Mouse (Mus musculus) kidney, adult 2 months (tissue): ENCODE results near the gene Lats2. TPM values are rescaled to one million over a fixed set of nuclear protein-coding genes. Genes with fewer than 3 reads are reported as not detected.

ENCODE experiments used
- DNase-seq: peaks from one replicate; pipeline ENCODE4 v3.0.0; 2021
- H3K27ac ChIP-seq: fragments of 200-500 bp; 2 replicates; pipeline ENCODE4 v1.5.1; 2012; ENCODE audit warnings: low read depth, low read length, control low read depth, inconsistent platforms; ENCODE audit not compliant: insufficient read depth
- H3K27me3 ChIP-seq: fragments of 200-500 bp; replicated peaks from 2 replicates; pipeline ENCODE4 v1.6.1; 2012; ENCODE audit warnings: mild to moderate bottlenecking, moderate library complexity, low read length, inconsistent platforms; ENCODE audit not compliant: control insufficient read depth, insufficient read depth
- H3K36me3 ChIP-seq: fragments of 200-500 bp; 2 replicates; pipeline ENCODE4 v1.6.1; 2012; ENCODE audit warnings: mild to moderate bottlenecking, moderate library complexity, low read length, inconsistent platforms; ENCODE audit not compliant: control insufficient read depth, insufficient read depth
- H3K4me1 ChIP-seq: fragments of 200-500 bp; 2 replicates; pipeline ENCODE4 v1.6.1; 2011; ENCODE audit warnings: low read length; ENCODE audit not compliant: control insufficient read depth, insufficient read depth
- H3K4me3 ChIP-seq: fragments of 200-500 bp; 2 replicates; pipeline ENCODE4 v1.5.1; 2011; ENCODE audit warnings: mild to moderate bottlenecking, low read depth, low read length, control low read depth; ENCODE audit not compliant: insufficient read depth
- CTCF ChIP-seq: fragments of 200-500 bp; conservative IDR thresholded peaks from 2 replicates; pipeline ENCODE4 v1.5.1; 2011; ENCODE audit warnings: low read depth, mild to moderate bottlenecking, control low read depth, low read length, moderate library complexity, mixed read lengths; ENCODE audit not compliant: insufficient read depth, insufficient read length
- POLR2A ChIP-seq: fragments of 200-500 bp; IDR thresholded peaks from one replicate; pipeline ENCODE4 v1.6.1; 2011; ENCODE audit warnings: low read depth, low read length, control low read depth
- WGBS: fragments of 180-500 bp; shearing (Covaris S2); methylation state at CpG from one replicate; pipeline ENCODE4 v1.1.7; 2018; 5-methylcytosine and 5-hydroxymethylcytosine counted together
- polyA plus RNA-seq: library from polyadenylated mRNA; depleted of rRNA; stranded (reverse); fragments of >200 nt; gene quantifications from 2 replicates; pipeline ENCODE4 v1.2.3, GENCODE M21; 2012

Gene Lats2
- polyA plus RNA-seq, 1 experiment: 31.1 TPM

DNA sequence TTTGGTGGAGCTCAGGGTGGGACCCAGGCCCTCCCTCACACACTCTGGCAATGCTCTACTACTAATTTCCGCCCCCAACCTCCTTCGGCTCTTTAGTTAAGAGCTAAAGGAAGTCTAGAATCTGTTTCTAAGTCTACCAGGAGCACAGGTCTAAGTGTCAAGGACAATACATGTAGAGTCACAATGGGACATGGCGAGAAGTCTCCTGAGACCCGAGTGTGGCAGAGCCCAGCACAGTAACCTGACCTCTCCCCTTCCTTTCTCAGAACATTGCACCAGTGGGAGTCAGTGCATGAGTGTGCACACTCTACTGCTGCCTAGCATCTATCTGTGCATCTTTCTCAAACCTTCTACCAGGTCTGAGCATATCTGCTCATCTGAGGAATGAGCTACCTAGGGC is 52.4 kb downstream of the Lats2 start:
- no peaks in the 10 kb centered on the region for H3K4me1 ChIP-seq
- TF ChIP-seq POLR2A (no peak), CTCF (no peak)
- H3K27ac ChIP-seq: no peak overlapping the region
- 68% methylated on average over 4 of the region's 4 CpGs for WGBS
- DNase-seq: peak; percentile 46
- no peaks in the 10 kb centered on the region for H3K27me3 ChIP-seq
- H3K4me3 ChIP-seq: no peak overlapping the region
- no peaks in the 10 kb centered on the region for H3K36me3 ChIP-seq

DNA sequence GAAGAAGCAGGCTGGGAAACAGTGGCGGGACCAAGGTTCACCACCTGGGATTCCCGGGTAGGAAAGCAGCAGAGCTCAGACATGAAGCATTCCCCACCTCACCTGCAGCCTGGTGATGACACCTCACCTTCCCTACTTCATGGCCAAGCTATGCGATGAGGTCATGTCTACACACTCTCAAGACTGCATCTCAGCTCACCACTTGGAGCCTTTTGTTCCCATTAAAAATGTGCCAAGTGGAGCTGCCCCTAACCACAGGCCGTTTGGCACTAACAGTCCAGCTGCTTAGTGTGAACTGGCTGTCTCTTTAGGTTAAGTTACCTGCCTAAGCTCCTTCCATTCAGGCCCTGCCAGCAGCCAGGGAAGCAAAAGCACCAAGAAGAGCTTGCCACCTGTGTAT is 53.1 kb downstream of the Lats2 start:
- Histone ChIP-seq H3K27me3 (no peaks in the 10 kb centered on the region), H3K4me1 (no peaks in the 10 kb centered on the region), H3K27ac (no peak overlapping the region), H3K4me3 (no peak overlapping the region), H3K36me3 (no peaks in the 10 kb centered on the region)
- no peak for TF ChIP-seq POLR2A
- no peak for TF ChIP-seq CTCF
- DNase-seq: no peak
- WGBS: 69% methylated on average over 4 of the region's 4 CpGs

DNA sequence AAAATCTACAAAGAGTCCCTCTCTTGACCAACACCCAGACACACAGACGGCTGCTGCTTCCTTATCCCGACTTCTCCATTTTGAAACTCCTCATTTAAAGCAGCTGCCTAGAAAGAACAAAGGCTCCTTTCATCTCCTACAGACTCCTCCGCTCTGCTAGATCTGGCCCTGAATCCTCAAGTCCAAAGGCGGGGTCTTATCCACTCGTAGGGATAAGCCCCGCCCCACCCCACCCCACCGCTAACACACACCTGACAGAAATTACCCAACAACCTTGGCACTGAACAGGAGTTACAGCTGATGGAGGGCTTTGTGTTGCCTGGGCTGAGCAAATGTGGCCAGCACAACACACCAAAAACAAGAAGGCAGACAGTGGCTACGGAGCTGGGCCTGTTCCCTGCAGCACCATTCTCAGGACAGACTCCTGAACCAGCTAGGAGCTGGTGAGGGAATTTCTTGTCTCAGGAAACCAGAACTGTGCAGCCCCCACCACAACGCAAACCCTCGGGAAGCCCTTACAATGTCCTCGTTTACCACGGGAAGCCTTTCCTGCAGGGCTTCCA is 56.2 kb downstream of the Lats2 start:
- Histone ChIP-seq H3K27me3 (no peaks in the 10 kb centered on the region), H3K4me1 (no peaks in the 10 kb centered on the region), H3K36me3 (no peaks in the 10 kb centered on the region), H3K4me3 (no peak overlapping the region), H3K27ac (no peak overlapping the region)
- DNase-seq: no peak
- 76% methylated on average over 12 of the region's 12 CpGs for WGBS
- TF ChIP-seq CTCF: no peak
- no peak for TF ChIP-seq POLR2A

- no peaks in the 10 kb centered on the region; the same call in 1 of the 2 replicates for H3K36me3 ChIP-seq
- 94% methylated on average over 33 of the region's 33 CpGs for WGBS
- TF ChIP-seq CTCF (no peak), POLR2A (no peak)
- H3K4me1 ChIP-seq: no peaks in the 10 kb centered on the region
- no peak for DNase-seq
- no peaks in the 10 kb centered on the region for H3K27me3 ChIP-seq
- no peak overlapping the region for H3K4me3 ChIP-seq
- H3K27ac ChIP-seq: no peak overlapping the region
These were observed 58.7 kb downstream of the Lats2 start for GRCm38 (mm10) chr14:57699461-57699970.

DNA sequence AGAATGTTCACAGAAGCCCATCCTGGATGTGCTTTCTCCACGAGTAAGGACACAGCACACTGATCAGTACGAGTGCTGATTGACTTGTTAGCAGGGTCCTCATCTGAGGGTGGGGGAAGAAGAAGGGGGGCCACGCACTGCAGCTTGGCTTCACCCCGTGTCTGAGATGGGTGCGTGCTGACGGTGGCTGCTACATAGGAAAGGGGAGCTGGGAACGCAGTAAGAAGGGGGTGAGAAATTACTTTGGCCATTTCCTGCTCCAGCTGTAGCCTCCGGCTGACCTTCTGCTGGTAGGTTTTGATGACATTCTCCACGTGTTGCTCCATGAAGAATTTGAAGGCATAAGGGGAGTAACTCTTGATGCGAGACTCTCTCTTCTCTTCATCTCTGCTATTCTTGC is 59.2 kb downstream of the Lats2 start:
- H3K36me3 ChIP-seq: no peaks in the 10 kb centered on the region; the same call in none of the 2 replicates
- no peak overlapping the region for H3K4me3 ChIP-seq
- no peak overlapping the region for H3K27ac ChIP-seq
- TF ChIP-seq CTCF: no peak
- no peak for TF ChIP-seq POLR2A
- no peaks in the 10 kb centered on the region for H3K27me3 ChIP-seq
- no peak for DNase-seq
- no peaks in the 10 kb centered on the region for H3K4me1 ChIP-seq
- 75% methylated on average over 10 of the region's 10 CpGs for WGBS

- Histone ChIP-seq H3K27ac (no peak overlapping the region), H3K27me3 (no peaks in the 10 kb centered on the region), H3K36me3 (peaks cover 4% of the 10 kb centered on the region), H3K4me3 (no peak overlapping the region), H3K4me1 (no peaks in the 10 kb centered on the region)
- TF ChIP-seq POLR2A (no peak), CTCF (no peak)
- no peak for DNase-seq
- WGBS: 95% methylated on average over 15 of the region's 15 CpGs
These were observed 62.1 kb downstream of the Lats2 start for GRCm38 (mm10) chr14:57696066-57696465.

DNA sequence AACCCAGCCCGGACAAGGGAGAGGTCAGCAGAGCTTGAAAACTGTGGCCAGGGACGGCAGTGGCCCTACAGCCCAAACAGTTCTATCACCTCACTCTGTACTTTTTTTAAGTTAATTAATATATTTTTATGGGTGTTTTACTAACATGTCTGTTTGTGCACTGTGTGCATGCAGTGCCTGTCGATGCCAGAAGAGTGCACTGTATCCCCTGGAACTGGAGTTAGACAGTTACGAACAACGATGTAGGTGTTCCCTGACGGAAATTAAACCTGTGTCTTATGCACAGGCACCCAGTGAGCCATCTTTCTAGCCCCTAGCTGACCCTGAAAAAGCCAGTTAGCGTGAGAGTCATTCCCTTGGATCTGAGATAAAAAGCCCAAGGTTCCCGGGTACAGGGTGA is 62.6 kb downstream of the Lats2 start:
- DNase-seq: no peak
- 90% methylated on average over 8 of the region's 8 CpGs for WGBS
- Histone ChIP-seq H3K27me3 (no peaks in the 10 kb centered on the region), H3K4me3 (no peak overlapping the region), H3K4me1 (no peaks in the 10 kb centered on the region), H3K27ac (no peak overlapping the region), H3K36me3 (peaks cover 4% of the 10 kb centered on the region)
- TF ChIP-seq CTCF (peak; percentile 52), POLR2A (no peak)
